Mouse (Mus musculus): ENCODE data around the gene 0610037L13Rik. TPM values are rescaled to one million over a fixed set of nuclear protein-coding genes. Genes with fewer than 3 reads are reported as not detected.

Gene 0610037L13Rik
- polyA plus RNA-seq (2012; rRNA removed): 140 and 144 TPM in 2 replicates

GRCm38 (mm10) chr4:107889731-107890432 is at the start of gene 0610037L13Rik:
Gene 0610037L13Rik, plus strand, starts transcription at chr4:107889813.

GRCm38 (mm10) chr4:107879254-107880050 is 10.2 kb upstream of the 0610037L13Rik start, which contains the start of gene Magoh:
Gene Magoh, plus strand, starts transcription at chr4:107879755.

GRCm38 (mm10) chr4:107923145-107923802 is 33.7 kb downstream of the 0610037L13Rik start, which contains the start of gene Cpt2:
Gene Cpt2, minus strand, starts transcription at chr4:107923610.

Other genes starting within 250 kb of the 0610037L13Rik start
- gene Dmrtb1, start 205.6 kb upstream of the 0610037L13Rik start, polyA plus RNA-seq (2012; rRNA removed): 45.2 and 53.5 TPM in 2 replicates
- 102 and 127 TPM in 2 replicates for gene Lrp8, start 87.6 kb upstream of the 0610037L13Rik start, polyA plus RNA-seq (2012; rRNA removed)
- 205 and 257 TPM in 2 replicates for gene Magoh, start 10.1 kb upstream of the 0610037L13Rik start, polyA plus RNA-seq (2012; rRNA removed)
- 13.5 and 18.3 TPM in 2 replicates for gene Cpt2, start 33.8 kb downstream of the 0610037L13Rik start, polyA plus RNA-seq (2012; rRNA removed)
- 0.05 and 0.08 TPM in 2 replicates for gene Slc1a7, start 78.5 kb downstream of the 0610037L13Rik start, polyA plus RNA-seq (2012; rRNA removed)
- 3.1 and 8.2 TPM in 2 replicates for gene Podn, start 206.6 kb downstream of the 0610037L13Rik start, polyA plus RNA-seq (2012; rRNA removed)

All from central nervous system, embryonic 14 days (tissue).